Mouse (Mus musculus): ENCODE measurements at regions not wholly inside any gene's neighbourhood (a gene's known extent, or its start where the extent isn't known, plus 50 kb on each side); places are given as distances from the start of the nearest gene placed in this dataset.

DNA sequence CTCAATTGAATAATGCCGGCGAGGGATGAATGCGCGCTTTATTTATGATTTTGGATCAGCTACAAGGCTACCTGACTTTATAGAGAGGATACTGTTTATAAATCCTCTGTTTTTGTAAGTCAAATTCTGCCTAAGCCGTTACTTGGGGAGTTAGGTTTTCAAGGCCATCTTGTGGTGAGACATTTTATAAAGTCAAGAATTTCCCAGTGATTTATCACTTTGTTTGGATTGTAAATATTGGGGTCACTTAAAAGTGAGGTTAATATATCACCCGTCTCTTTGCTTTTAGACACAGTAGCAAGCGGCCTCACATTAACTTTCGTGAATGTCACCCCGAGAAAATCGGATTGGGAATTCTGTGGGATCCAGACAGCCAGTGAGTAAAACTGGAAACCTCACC lies 84.9 kb upstream of the Map4k3 start:
- no peak overlapping the region for H3K9ac ChIP-seq (ENCODE audit: low read depth, low read length)
- H3K4me1 ChIP-seq (ENCODE audit: control insufficient read depth, insufficient read depth, low read length), result no peaks in the 10 kb centered on the region
- no peak overlapping the region for H3K27ac ChIP-seq
- H3K79me2 ChIP-seq (replicated peaks; ENCODE audit: control insufficient read depth, insufficient read depth, low read length), result no peaks in the 10 kb centered on the region
- H3K27me3 ChIP-seq (ENCODE audit: control insufficient read depth, insufficient read depth, low read length), result no peaks in the 10 kb centered on the region
- no peaks in the 10 kb centered on the region for H3K36me3 ChIP-seq (ENCODE audit: control insufficient read depth, insufficient read depth, low read length)
- no peak for DNase-seq
- H3K4me3 ChIP-seq, result no peak overlapping the region
- 89% methylated on average over 10 of the region's 10 CpGs for WGBS
- TF ChIP-seq POLR2A (IDR thresholded peaks at IDR 0.05; ENCODE audit: insufficient read depth, low read depth, low read length) (no peak), EP300 (IDR thresholded peaks at IDR 0.05; ENCODE audit: insufficient read depth, low read depth, low read length) (no peak), CTCF (IDR thresholded peaks at IDR 0.05) (peak; percentile 35)
- intact Hi-C loops (cut with DNase I), result loop anchor here (5.0 kb wide), 2 partner anchors 131 to 191 kb away; no protein-coding TSS in a partner anchor

- DNase-seq, result no peak
- no peak for TF ChIP-seq EP300 (IDR thresholded peaks at IDR 0.05; ENCODE audit: insufficient read depth, low read depth, low read length)
- no peak for TF ChIP-seq POLR2A (IDR thresholded peaks at IDR 0.05; ENCODE audit: insufficient read depth, low read depth, low read length)
- no peak for TF ChIP-seq CTCF (IDR thresholded peaks at IDR 0.05)
- intact Hi-C loops (cut with DNase I), result no loop called here
- H3K27me3 ChIP-seq (ENCODE audit: control insufficient read depth, insufficient read depth, low read length), result no peaks in the 10 kb centered on the region
- WGBS, result 74% methylated on average over 5 of the region's 5 CpGs
- peaks cover 2% of the 10 kb centered on the region for H3K4me1 ChIP-seq (ENCODE audit: control insufficient read depth, insufficient read depth, low read length)
- H3K79me2 ChIP-seq (replicated peaks; ENCODE audit: control insufficient read depth, insufficient read depth, low read length), result no peaks in the 10 kb centered on the region
- no peak overlapping the region for H3K4me3 ChIP-seq
- no peaks in the 10 kb centered on the region for H3K36me3 ChIP-seq (ENCODE audit: control insufficient read depth, insufficient read depth, low read length)
- no peak overlapping the region for H3K27ac ChIP-seq
- no peak overlapping the region for H3K9ac ChIP-seq (ENCODE audit: low read depth, low read length)
Measured at GRCm38 (mm10) chr17:80809275-80809674, 81.0 kb upstream of the Map4k3 start.

DNA sequence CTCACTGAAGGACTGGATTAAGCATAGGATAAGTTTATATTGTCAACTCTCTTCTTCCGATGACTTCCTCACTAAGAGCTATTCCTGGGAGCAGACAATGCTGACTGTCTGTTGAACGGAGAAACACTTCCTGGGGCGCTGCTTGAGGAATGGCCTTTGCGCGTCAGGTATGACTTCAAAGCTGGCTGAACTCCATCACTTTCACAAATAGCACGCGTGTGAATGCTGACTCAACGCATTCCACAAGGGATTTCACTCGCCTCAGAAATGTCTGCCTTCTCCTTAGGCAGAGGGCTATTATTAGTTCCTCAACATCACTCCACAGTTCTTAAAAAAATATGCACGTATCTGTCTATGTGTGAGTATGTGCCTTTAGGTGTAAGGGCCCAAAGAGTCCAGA lies 79.8 kb upstream of the Map4k3 start:
- intact Hi-C loops (cut with DNase I), result no loop called here
- no peak for TF ChIP-seq POLR2A (IDR thresholded peaks at IDR 0.05; ENCODE audit: insufficient read depth, low read depth, low read length)
- TF ChIP-seq EP300 (IDR thresholded peaks at IDR 0.05; ENCODE audit: insufficient read depth, low read depth, low read length), result no peak
- no peak for TF ChIP-seq CTCF (IDR thresholded peaks at IDR 0.05)
- no peak overlapping the region for H3K4me3 ChIP-seq
- no peaks in the 10 kb centered on the region; the same call in 1 of the 2 replicates for H3K36me3 ChIP-seq (ENCODE audit: control insufficient read depth, insufficient read depth, low read length)
- peak in 1 of 2 experiments; percentile 27 for DNase-seq
- 13% methylated on average over 10 of the region's 10 CpGs for WGBS
- H3K4me1 ChIP-seq (ENCODE audit: control insufficient read depth, insufficient read depth, low read length), result peaks cover 6% of the 10 kb centered on the region
- H3K27ac ChIP-seq, result no peak overlapping the region
- H3K9ac ChIP-seq (ENCODE audit: low read depth, low read length), result no peak overlapping the region
- no peaks in the 10 kb centered on the region for H3K79me2 ChIP-seq (replicated peaks; ENCODE audit: control insufficient read depth, insufficient read depth, low read length)
- H3K27me3 ChIP-seq (ENCODE audit: control insufficient read depth, insufficient read depth, low read length), result no peaks in the 10 kb centered on the region

GRCm38 (mm10) chr17:80803361-80803915 lies 75.2 kb upstream of the Map4k3 start:
- Histone ChIP-seq H3K79me2 (replicated peaks; ENCODE audit: control insufficient read depth, insufficient read depth, low read length) (no peaks in the 10 kb centered on the region), H3K4me3 (no peak overlapping the region), H3K27ac (no peak overlapping the region), H3K9ac (ENCODE audit: low read depth, low read length) (no peak overlapping the region), H3K4me1 (ENCODE audit: control insufficient read depth, insufficient read depth, low read length) (peaks cover 24% of the 10 kb centered on the region), H3K36me3 (ENCODE audit: control insufficient read depth, insufficient read depth, low read length) (peaks cover 4% of the 10 kb centered on the region), H3K27me3 (ENCODE audit: control insufficient read depth, insufficient read depth, low read length) (no peaks in the 10 kb centered on the region)
- intact Hi-C loops (cut with DNase I), result loop anchor here (5.0 kb wide), 1 partner anchor 116 kb away; no protein-coding TSS in a partner anchor
- WGBS, result 87% methylated on average over 8 of the region's 8 CpGs
- TF ChIP-seq CTCF (IDR thresholded peaks at IDR 0.05) (no peak), EP300 (IDR thresholded peaks at IDR 0.05; ENCODE audit: insufficient read depth, low read depth, low read length) (no peak), POLR2A (IDR thresholded peaks at IDR 0.05; ENCODE audit: insufficient read depth, low read depth, low read length) (no peak)
- DNase-seq, result no peak

- peak overlapping the region; percentile 58; the same call in 1 of the 2 replicates for H3K9ac ChIP-seq (ENCODE audit: low read depth, low read length)
- H3K4me1 ChIP-seq (ENCODE audit: control insufficient read depth, insufficient read depth, low read length), result peaks cover 22% of the 10 kb centered on the region
- intact Hi-C loops (cut with DNase I), result loop anchor here (1.0 to 5.0 kb wide), 2 partner anchors 50 to 115 kb away; no protein-coding TSS in a partner anchor
- peak overlapping the region; percentile 11 for H3K4me3 ChIP-seq
- no peaks in the 10 kb centered on the region for H3K79me2 ChIP-seq (replicated peaks; ENCODE audit: control insufficient read depth, insufficient read depth, low read length)
- peak; percentile 59 to 72 for DNase-seq
- 20% methylated on average over 10 of the region's 10 CpGs for WGBS
- no peaks in the 10 kb centered on the region for H3K27me3 ChIP-seq (ENCODE audit: control insufficient read depth, insufficient read depth, low read length)
- TF ChIP-seq CTCF (IDR thresholded peaks at IDR 0.05) (no peak), EP300 (IDR thresholded peaks at IDR 0.05; ENCODE audit: insufficient read depth, low read depth, low read length) (0 out of 2 replicates have a peak, but pooled peaks have one; percentile 26), POLR2A (IDR thresholded peaks at IDR 0.05; ENCODE audit: insufficient read depth, low read depth, low read length) (0 out of 2 replicates have a peak, but pooled peaks have one; percentile 12)
- H3K27ac ChIP-seq, result peak overlapping the region; percentile 89
- peaks cover 4% of the 10 kb centered on the region for H3K36me3 ChIP-seq (ENCODE audit: control insufficient read depth, insufficient read depth, low read length)
Measured at GRCm38 (mm10) chr17:80802622-80803021, 74.3 kb upstream of the Map4k3 start.

DNA sequence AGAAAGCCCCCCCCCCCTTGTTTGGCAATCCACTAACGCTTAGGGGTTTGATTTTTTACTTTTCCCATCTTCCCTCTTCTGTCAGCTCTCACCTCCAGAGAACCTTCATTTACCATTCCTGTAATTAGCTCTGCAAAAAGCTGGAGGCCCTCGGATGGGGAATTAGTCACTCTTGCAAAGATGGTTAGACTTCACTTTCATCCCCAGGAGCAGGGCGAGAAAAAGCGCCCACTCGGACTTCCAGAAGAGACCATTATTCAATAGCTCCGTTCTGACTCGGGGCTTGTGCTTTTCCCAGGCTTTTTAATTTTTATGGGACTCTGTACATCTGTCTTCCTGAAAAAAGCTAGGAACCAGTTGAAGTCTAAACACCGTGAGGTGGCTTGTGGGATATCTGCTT lies 73.7 kb upstream of the Map4k3 start:
- no peaks in the 10 kb centered on the region for H3K27me3 ChIP-seq (ENCODE audit: control insufficient read depth, insufficient read depth, low read length)
- H3K4me1 ChIP-seq (ENCODE audit: control insufficient read depth, insufficient read depth, low read length), result peaks cover 22% of the 10 kb centered on the region
- no peak for DNase-seq
- 19% methylated on average over 8 of the region's 8 CpGs for WGBS
- peak overlapping the region; percentile 58; the same call in 1 of the 2 replicates for H3K9ac ChIP-seq (ENCODE audit: low read depth, low read length)
- peak overlapping the region; percentile 11 for H3K4me3 ChIP-seq
- peak overlapping the region; percentile 89 for H3K27ac ChIP-seq
- TF ChIP-seq POLR2A (IDR thresholded peaks at IDR 0.05; ENCODE audit: insufficient read depth, low read depth, low read length) (no peak), CTCF (IDR thresholded peaks at IDR 0.05) (no peak), EP300 (IDR thresholded peaks at IDR 0.05; ENCODE audit: insufficient read depth, low read depth, low read length) (no peak)
- intact Hi-C loops (cut with DNase I), result loop anchor here (1.0 to 5.0 kb wide), 4 partner anchors 24 to 115 kb away; partner anchors contain the start of gene Map4k3
- peaks cover 4% of the 10 kb centered on the region for H3K36me3 ChIP-seq (ENCODE audit: control insufficient read depth, insufficient read depth, low read length)
- H3K79me2 ChIP-seq (replicated peaks; ENCODE audit: control insufficient read depth, insufficient read depth, low read length), result no peaks in the 10 kb centered on the region

All from heart, adult 2 months (tissue).